Mouse (Mus musculus): ENCODE measurements around the gene Taar7d. TPM values are rescaled to one million over a fixed set of nuclear protein-coding genes. Genes with fewer than 3 reads are reported as not detected.

The Taar7d gene
- total and polyA plus RNA-seq, 3 experiments = not detected

DNA sequence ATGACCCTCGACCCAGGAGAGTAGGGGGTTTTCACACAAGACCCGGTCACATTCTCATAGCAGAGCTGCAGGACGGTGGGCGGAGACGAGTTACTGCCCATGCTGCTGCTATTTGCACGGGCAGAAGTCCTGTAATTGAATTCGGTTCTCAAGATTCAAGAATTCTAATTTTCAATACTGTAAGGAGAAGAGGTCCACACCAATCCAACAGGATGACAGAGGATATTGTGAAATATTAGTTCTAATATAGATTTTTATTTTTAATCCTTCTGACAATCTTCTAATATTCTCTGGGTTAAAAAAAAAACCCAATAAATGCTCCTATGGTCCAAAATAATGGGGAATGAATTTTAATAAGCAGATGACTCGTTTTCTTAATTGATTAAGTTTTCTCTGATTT lies 41.5 kb upstream of the Taar7d start, which contains the start of gene Taar6:
Gene Taar6 (minus strand): TSS at position 101 of the 400 bp plus-strand sequence.
- Histone ChIP-seq H3K4me3 (replicated peaks in 1 of 3; ENCODE audit: low read depth in 2 of 3, low read length in 2 of 3, poor library complexity in 1 of 3) (no peak within 1 kb of the TSS), H3K27me3 (replicated peaks) (no peaks in the 10 kb centered on the region), H3K79me2 (replicated peaks; ENCODE audit: control insufficient read depth, extremely low read depth, insufficient read depth, poor library complexity, severe bottlenecking) (no peaks in the 10 kb centered on the region), H3K36me3 (replicated peaks in 1 of 2; ENCODE audit: control insufficient read depth in 1 of 2, insufficient read depth in 1 of 2, low read length in 1 of 2) (no peaks in the 10 kb centered on the region), H3K4me1 (ENCODE audit: control insufficient read depth in 1 of 2, insufficient read depth in 2 of 2) (no peaks in the 10 kb centered on the region), H3K4me2 (ENCODE audit: insufficient read depth, low read depth, poor library complexity, severe bottlenecking) (no peak within 1 kb of the TSS), H3K9me3 (replicated peaks; ENCODE audit: low read length) (no peaks in the 10 kb centered on the region), H3K9ac (ENCODE audit: insufficient read depth, low read depth) (no peak within 1 kb of the TSS), H3K27ac (ENCODE audit: insufficient read depth, low read depth) (no peak within 1 kb of the TSS)
- TF ChIP-seq USF1 (IDR thresholded peaks at IDR 0.05; ENCODE audit: low read depth, low read length) = no peak
- TF ChIP-seq JUN (IDR thresholded peaks at IDR 0.05; ENCODE audit: insufficient read depth, low read depth, low read length) = no peak
- no peak for TF ChIP-seq SIN3A (IDR thresholded peaks at IDR 0.05; ENCODE audit: low read length)
- TF ChIP-seq GABPA (IDR thresholded peaks at IDR 0.05; ENCODE audit: insufficient replicate concordance, low read depth, low read length) = no peak
- no peak for TF ChIP-seq POLR2A (IDR thresholded peaks at IDR 0.05; ENCODE audit: low read depth, low read length)
- no peak for TF ChIP-seq NRF1 (IDR thresholded peaks at IDR 0.05; ENCODE audit: low read depth, low read length)
- TF ChIP-seq ZC3H11A (IDR thresholded peaks at IDR 0.05; ENCODE audit: low read depth, low read length) = no peak
- no peak for TF ChIP-seq UBTF (IDR thresholded peaks at IDR 0.05; ENCODE audit: low read depth, low read length)
- TF ChIP-seq MAZ (IDR thresholded peaks at IDR 0.05; ENCODE audit: low read depth, low read length) = no peak
- TF ChIP-seq MEF2A (IDR thresholded peaks at IDR 0.05; ENCODE audit: borderline replicate concordance, low read depth, low read length) = no peak
- no peak for DNase-seq (ENCODE audit: extremely low read depth)
- dilution Hi-C loops (cut with MboI; ENCODE audit: extremely low pct_ligation_motif_present, extremely low pct_unique_long_range_greater_than_20kb, low sequenced_read_pairs) = no loop called here
- in situ Hi-C loops (cut with MboI; ENCODE audit: low pct_ligation_motif_present, low pct_unique_long_range_greater_than_20kb, low sequenced_read_pairs) = no loop called here

DNA sequence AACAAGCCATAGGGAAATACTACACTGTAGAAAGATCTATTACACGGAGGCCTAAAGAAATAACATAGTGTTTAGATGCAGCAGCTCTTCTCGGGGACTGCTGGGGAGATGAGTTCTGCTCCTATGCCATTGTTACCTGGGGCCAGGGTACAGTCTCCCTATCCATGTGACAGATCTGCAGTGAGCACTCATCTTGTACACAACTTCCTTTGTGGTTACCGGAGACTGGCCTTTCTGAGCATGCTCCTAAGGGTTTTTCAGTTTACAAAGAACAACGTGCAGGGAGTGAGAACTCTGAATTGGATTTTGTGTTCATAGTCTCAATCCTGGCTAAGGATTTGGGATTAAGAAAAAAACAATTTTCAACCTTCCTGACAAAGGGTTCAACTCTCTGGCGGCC lies 40.6 kb upstream of the Taar7d start:
- H3K4me2 ChIP-seq (ENCODE audit: insufficient read depth, low read depth, poor library complexity, severe bottlenecking) = no peak overlapping the region
- no peak overlapping the region for H3K9ac ChIP-seq (ENCODE audit: insufficient read depth, low read depth)
- no peaks in the 10 kb centered on the region for H3K9me3 ChIP-seq (replicated peaks; ENCODE audit: low read length)
- no peak for DNase-seq (ENCODE audit: extremely low read depth)
- H3K27ac ChIP-seq (ENCODE audit: insufficient read depth, low read depth) = no peak overlapping the region
- in situ Hi-C loops (cut with MboI; ENCODE audit: low pct_ligation_motif_present, low pct_unique_long_range_greater_than_20kb, low sequenced_read_pairs) (no loop called here), dilution Hi-C loops (cut with MboI; ENCODE audit: extremely low pct_ligation_motif_present, extremely low pct_unique_long_range_greater_than_20kb, low sequenced_read_pairs) (no loop called here)
- no peaks in the 10 kb centered on the region for H3K79me2 ChIP-seq (replicated peaks; ENCODE audit: control insufficient read depth, extremely low read depth, insufficient read depth, poor library complexity, severe bottlenecking)
- H3K27me3 ChIP-seq (replicated peaks) = no peaks in the 10 kb centered on the region
- TF ChIP-seq MAX (IDR thresholded peaks at IDR 0.05; ENCODE audit: low read length) (no peak), IRF4 (IDR thresholded peaks at IDR 0.05; ENCODE audit: low read depth, low read length) (no peak), JUND (conservative IDR thresholded peaks at IDR 0.05; ENCODE audit: low read depth, low read length) (no peak), CHD1 (IDR thresholded peaks at IDR 0.05; ENCODE audit: low read depth, low read length) (no peak), CTCF (conservative IDR thresholded peaks at IDR 0.05 in 1 of 2, IDR thresholded peaks at IDR 0.05 in 1 of 2; ENCODE audit: low read depth in 2 of 2, low read length in 2 of 2) (no peak), USF2 (conservative IDR thresholded peaks at IDR 0.05; ENCODE audit: low read depth, low read length) (no peak), ZC3H11A (IDR thresholded peaks at IDR 0.05; ENCODE audit: low read depth, low read length) (no peak), RCOR1 (conservative IDR thresholded peaks at IDR 0.05; ENCODE audit: low read depth, low read length) (no peak), CHD2 (IDR thresholded peaks at IDR 0.05; ENCODE audit: low read length) (no peak), SMC3 (IDR thresholded peaks at IDR 0.05; ENCODE audit: low read depth, low read length) (no peak)
- H3K36me3 ChIP-seq (replicated peaks in 1 of 2; ENCODE audit: control insufficient read depth in 1 of 2, insufficient read depth in 1 of 2, low read length in 1 of 2) = no peaks in the 10 kb centered on the region
- H3K4me3 ChIP-seq (replicated peaks in 1 of 3; ENCODE audit: low read depth in 2 of 3, low read length in 2 of 3, poor library complexity in 1 of 3) = no peak overlapping the region
- H3K4me1 ChIP-seq (ENCODE audit: control insufficient read depth in 1 of 2, insufficient read depth in 2 of 2) = no peaks in the 10 kb centered on the region

Data from CH12.LX (cell line).